Mouse (Mus musculus) kidney, postnatal 25 days (tissue): ENCODE measurements around the gene Pttg1.
A peak's percentile ranks its signal among the peaks of the same experiment; 100 is the strongest.

Experiments used
- DNase-seq, 2 experiments: peaks; one replicate each; pipeline ENCODE4 v3.0.0; 2021; ENCODE audit warnings: mixed read lengths in 2 of 2

Pttg1 gene

GRCm38 (mm10) chr11:43425824-43426413 is at the start of gene Pttg1:
Gene Pttg1, minus strand, starts transcription at chr11:43426251.
- peak; percentile 88 to 94 for DNase-seq

GRCm38 (mm10) chr11:43474225-43474774 is 48.2 kb upstream of the Pttg1 start, which contains the start of gene C1qtnf2:
Gene C1qtnf2, plus strand, starts transcription at chr11:43474276.
- peak; percentile 59 to 65 for DNase-seq

- no peak for DNase-seq
Observed at GRCm38 (mm10) chr11:43473635-43474224, 47.7 kb upstream of the Pttg1 start.

DNA sequence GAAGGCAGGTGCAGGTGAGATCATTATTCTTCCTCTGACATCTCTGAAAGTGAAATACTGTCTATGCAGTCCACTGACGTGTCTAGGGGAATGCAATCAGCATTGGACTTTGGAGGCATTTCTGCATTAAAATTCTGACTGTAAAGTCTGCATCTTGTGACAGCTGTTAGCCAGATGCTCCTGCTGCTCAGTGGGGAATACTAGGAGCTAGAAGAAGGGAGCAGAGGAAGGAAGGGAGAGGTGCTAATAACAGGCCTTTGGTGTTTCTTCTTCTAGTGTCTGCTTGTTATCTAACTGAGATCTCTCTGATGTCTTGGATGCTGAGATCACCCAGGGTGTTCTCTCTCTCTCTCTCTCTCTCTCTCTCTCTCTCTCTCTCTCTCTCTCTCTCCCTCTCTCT is 47.1 kb upstream of the Pttg1 start:
- no peak for DNase-seq

- no peak for DNase-seq
Observed at GRCm38 (mm10) chr11:43470881-43471820, 45.1 kb upstream of the Pttg1 start.

GRCm38 (mm10) chr11:43470118-43470517 is 44.1 kb upstream of the Pttg1 start:
- DNase-seq = peak; percentile 46 to 60

DNA sequence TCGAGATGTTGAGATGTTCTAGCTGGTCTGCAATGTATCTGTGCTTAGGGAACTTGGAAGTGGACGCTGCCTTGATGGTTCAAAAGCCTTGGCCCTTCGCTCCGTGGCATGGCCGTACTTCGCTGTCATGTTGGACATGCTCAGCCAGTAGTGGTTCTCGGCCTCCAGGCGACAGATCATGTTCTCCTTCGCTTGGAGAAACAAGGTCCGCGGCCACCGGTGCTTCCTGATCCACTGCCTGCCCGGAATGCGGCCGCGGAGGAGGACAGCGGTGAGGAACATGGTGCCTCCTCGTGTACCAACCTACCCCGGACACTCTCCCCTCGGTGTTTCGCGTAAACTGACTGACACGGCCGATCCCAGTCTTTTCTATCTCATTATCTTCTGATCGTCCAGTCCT is 37.2 kb upstream of the Pttg1 start:
- DNase-seq = no peak

GRCm38 (mm10) chr11:43452266-43452665 is 26.2 kb upstream of the Pttg1 start:
- DNase-seq = no peak

DNA sequence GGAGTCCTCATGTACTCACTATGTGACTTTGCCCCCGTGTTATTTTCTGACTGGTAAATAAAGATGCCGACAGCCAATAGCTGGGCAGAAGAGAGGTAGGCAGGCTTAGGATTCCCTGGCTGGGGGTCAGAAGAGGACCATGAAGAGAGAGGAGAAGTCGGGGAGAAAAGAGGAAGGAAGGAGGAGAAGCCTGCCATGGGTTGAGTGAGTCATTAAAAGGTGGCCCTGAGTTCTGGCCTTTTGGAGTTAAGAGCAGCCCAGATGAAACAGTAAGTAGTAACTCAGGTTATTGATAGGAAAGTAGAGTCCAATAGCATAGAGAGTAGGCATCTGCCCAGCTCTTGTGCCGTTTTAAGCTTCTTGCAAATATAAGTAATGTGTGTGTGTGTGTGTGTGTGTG is 25.3 kb upstream of the Pttg1 start:
- no peak for DNase-seq

GRCm38 (mm10) chr11:43449916-43450315 is 23.9 kb upstream of the Pttg1 start:
- no peak for DNase-seq

- DNase-seq = no peak
Observed at GRCm38 (mm10) chr11:43443183-43443582, 17.1 kb upstream of the Pttg1 start.

DNA sequence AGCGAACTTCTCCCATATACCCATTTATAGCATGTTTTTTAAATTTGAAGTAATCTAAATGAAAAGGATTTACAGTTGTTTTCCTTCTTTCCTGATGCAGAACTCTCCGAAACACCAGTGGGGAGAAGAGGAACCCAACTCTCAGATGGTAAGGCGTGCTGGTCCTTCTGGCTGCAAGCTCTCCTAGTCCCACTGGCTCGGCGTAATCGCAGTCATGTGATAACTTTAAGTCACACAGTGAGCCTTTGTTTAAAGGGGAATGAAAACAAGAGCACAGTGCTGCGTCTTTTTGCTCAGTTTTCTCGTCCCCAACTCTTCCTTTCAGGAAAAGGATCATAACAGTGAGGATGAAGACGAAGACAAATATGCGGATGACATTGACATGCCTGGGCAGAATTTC is 15.1 kb upstream of the Pttg1 start:
- no peak for DNase-seq

DNA sequence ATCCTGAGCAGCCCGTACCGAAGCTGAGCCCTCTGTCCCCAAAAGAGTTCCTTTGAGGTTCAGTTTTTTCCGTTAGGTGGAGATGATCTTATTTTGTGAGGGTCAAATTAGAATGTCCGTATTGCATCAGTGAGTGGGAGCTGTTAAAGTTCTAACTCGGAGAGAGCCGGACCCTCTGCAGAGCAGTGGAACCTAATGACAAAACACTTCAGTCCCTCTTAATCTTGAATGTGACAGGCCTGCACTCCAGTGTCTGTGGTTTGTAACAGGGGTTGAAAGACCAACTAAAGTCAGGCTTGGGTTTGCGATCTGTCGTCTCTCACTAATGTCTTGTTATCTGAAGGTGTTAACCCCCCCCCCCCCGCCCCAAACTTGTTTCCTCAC is 8.0 kb upstream of the Pttg1 start:
- no peak for DNase-seq

GRCm38 (mm10) chr11:43433254-43434023 is 7.4 kb upstream of the Pttg1 start, which contains the start of gene Slu7:
Gene Slu7, plus strand, starts transcription at chr11:43433744.
- DNase-seq = peak; percentile 79 to 85

DNA sequence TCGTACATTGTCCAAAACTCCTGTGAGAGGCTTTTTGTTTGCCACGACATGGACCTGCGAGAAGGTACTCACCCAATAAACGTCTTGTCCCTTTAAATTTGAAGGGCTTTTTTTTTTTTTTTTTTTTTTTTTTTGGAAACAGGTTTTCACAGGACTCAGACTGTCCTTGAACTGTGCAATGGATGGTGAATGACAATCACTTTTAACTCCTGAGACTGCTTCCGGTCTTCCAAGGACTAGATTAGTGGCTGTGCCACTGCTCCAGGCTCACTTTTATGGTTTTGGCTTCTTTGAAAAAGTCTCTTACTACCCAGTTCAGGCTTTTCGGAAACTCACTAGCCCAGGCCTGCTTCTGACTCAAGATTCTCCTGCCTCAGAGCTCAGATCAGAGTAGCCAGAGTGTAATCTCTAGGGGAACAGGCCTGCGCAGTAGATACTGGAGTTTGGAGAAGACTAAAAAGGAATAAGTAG is 398 bp upstream of the Pttg1 start:
- peak in 1 of 2 experiments; percentile 13 for DNase-seq

- no peak for DNase-seq
Observed at GRCm38 (mm10) chr11:43425166-43425709, 813 bp downstream of the Pttg1 start.

DNA sequence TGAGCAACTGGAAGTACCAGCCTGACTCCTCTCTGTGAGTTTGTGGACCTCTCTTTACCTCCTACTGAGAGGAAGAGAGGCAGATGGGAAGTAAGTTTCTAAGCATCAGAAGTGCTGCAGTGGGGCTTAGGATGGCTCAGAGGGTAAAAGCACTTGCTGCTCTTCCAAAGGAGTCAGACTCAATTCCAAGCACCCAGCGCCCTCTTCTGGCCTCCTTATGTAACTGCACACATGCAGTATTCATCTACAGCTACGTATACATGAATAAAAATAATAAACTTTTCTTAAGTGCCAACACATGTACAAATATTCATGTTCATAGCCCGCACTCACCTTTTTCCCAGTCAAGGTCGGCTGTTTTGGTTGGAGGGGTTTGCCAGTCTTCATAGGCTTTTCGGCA is 1.7 kb downstream of the Pttg1 start:
- no peak for DNase-seq

- no peak for DNase-seq
Observed at GRCm38 (mm10) chr11:43417201-43417600, 8.8 kb downstream of the Pttg1 start.

- peak; percentile 73 to 90 for DNase-seq
Observed at GRCm38 (mm10) chr11:43412771-43413451, 13.1 kb downstream of the Pttg1 start.

- peak; percentile 52 to 84 for DNase-seq
Observed at GRCm38 (mm10) chr11:43411413-43411812, 14.6 kb downstream of the Pttg1 start.

- no peak for DNase-seq
Observed at GRCm38 (mm10) chr11:43410291-43410690, 15.8 kb downstream of the Pttg1 start.
